Mouse (Mus musculus): ENCODE results near the gene Lrrc18. TPM values are rescaled to one million over a fixed set of nuclear protein-coding genes. Genes with fewer than 3 reads are reported as not detected.

Lrrc18 gene
- polyA plus RNA-seq, 1 experiment from 2014 or later, result 0.86 TPM

Other genes with a start within 250 kb of the Lrrc18 start
- 0.71 and 0.86 TPM in 2 replicates for gene Tmem273, start 205.4 kb upstream of the Lrrc18 start, polyA plus RNA-seq (2014; fragmentation: Nextera tagmentation; extraction: Ambion mirVana)
- gene Fam170b, start 157.4 kb upstream of the Lrrc18 start, polyA plus RNA-seq (2014; fragmentation: Nextera tagmentation; extraction: Ambion mirVana), result 0.08 TPM in 1 of 2 replicates, not detected in the other
- gene Vstm4, start 134.6 kb upstream of the Lrrc18 start, polyA plus RNA-seq (2014; fragmentation: Nextera tagmentation; extraction: Ambion mirVana), result 3.3 and 4.3 TPM in 2 replicates
- 0.04 and 0.11 TPM in 2 replicates for gene Wdfy4, start 194.1 kb downstream of the Lrrc18 start, polyA plus RNA-seq (2014; fragmentation: Nextera tagmentation; extraction: Ambion mirVana)
- 0.94 and 1.7 TPM in 2 replicates for gene Arhgap22, start 222.6 kb downstream of the Lrrc18 start, polyA plus RNA-seq (2014; fragmentation: Nextera tagmentation; extraction: Ambion mirVana)

Measured in hindbrain, embryonic 11.5 days (tissue).